Mouse (Mus musculus): ENCODE results near the gene Edn1. TPM values are rescaled to one million over a fixed set of nuclear protein-coding genes. Genes with fewer than 3 reads are reported as not detected.

Gene Edn1
- polyA plus RNA-seq, 2 experiments: 2.4 to 4.0 TPM

DNA sequence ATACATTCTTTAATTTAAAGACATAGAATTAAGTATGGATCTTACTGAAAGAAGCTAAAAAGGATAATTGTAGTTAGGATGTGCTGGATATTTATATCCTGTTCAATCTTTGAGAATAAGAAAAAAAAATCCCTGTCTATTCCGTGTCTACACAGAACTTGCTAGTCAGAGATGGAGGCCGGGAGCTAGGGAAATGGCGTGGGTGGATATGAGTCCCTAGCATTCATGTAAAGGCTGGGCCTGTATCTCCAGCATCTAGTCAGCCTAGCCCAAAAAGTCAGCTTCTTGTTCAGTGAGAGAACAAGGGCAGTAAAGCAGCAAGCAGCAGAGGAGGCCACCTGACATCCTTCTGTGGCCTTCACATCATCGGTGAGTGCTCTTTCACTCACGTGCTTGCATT is 8.7 kb upstream of the Edn1 start:
- H3K4me2 ChIP-seq (replicated peaks; ENCODE audit: low read depth, low read length, severe bottlenecking): no peak overlapping the region
- no peak for TF ChIP-seq POLR2A (IDR thresholded peaks at IDR 0.05; ENCODE audit: borderline replicate concordance, extremely low read depth, insufficient read depth, insufficient read length)
- H3K9ac ChIP-seq (ENCODE audit: low read depth, low read length, severe bottlenecking): no peak overlapping the region
- H3K9me3 ChIP-seq (ENCODE audit: control insufficient read depth, low read length): no peaks in the 10 kb centered on the region
- H3K4me3 ChIP-seq (replicated peaks; ENCODE audit: low read length): no peak overlapping the region
- WGBS: 79% methylated on average over 5 of the region's 5 CpGs
- ATAC-seq (ENCODE audit: low FRiP score, low read depth) (no peak), DNase-seq (ENCODE audit: low spot score) (no peak)
- peaks cover 6% of the 10 kb centered on the region for H3K4me1 ChIP-seq (ENCODE audit: control insufficient read depth, insufficient read depth, low read length)
- H3K27ac ChIP-seq (replicated peaks; ENCODE audit: low read depth, low read length): no peak overlapping the region
- no peaks in the 10 kb centered on the region for H3K36me3 ChIP-seq (ENCODE audit: control insufficient read depth, insufficient read depth, low read length)
- no peaks in the 10 kb centered on the region for H3K27me3 ChIP-seq (ENCODE audit: control insufficient read depth, insufficient read depth, low read length)

DNA sequence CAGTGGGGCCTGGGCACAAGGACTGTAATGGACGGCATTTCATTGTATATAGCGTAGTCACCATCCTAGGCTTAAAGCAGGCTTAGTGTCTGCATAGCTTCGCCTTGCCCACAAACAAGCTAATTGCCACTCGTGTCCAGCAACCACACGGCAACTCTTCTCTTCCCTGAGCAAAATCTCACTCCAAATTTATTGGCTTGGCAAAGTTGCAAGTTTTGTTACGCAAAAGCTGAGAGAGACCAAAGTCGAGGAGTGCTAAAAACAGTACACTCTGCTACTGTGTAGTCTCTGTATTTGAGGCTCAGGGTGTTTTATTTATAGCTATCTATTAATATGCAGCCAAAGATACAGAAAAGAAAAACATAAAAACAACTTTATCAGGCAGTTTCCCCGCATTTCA is 3.0 kb upstream of the Edn1 start:
- H3K4me1 ChIP-seq (ENCODE audit: control insufficient read depth, insufficient read depth, low read length): peaks cover 7% of the 10 kb centered on the region; the same call in 1 of the 2 replicates
- H3K4me3 ChIP-seq (replicated peaks; ENCODE audit: low read length): no peak overlapping the region
- no peaks in the 10 kb centered on the region for H3K36me3 ChIP-seq (ENCODE audit: control insufficient read depth, insufficient read depth, low read length)
- peaks cover 16% of the 10 kb centered on the region for H3K27me3 ChIP-seq (ENCODE audit: control insufficient read depth, insufficient read depth, low read length)
- H3K9ac ChIP-seq (ENCODE audit: low read depth, low read length, severe bottlenecking): no peak overlapping the region
- no peak for ATAC-seq (ENCODE audit: low FRiP score, low read depth)
- no peaks in the 10 kb centered on the region for H3K9me3 ChIP-seq (ENCODE audit: control insufficient read depth, low read length)
- no peak for DNase-seq (ENCODE audit: low spot score)
- H3K4me2 ChIP-seq (replicated peaks; ENCODE audit: low read depth, low read length, severe bottlenecking): no peak overlapping the region
- WGBS: 42% methylated on average over 8 of the region's 8 CpGs
- TF ChIP-seq POLR2A (IDR thresholded peaks at IDR 0.05; ENCODE audit: borderline replicate concordance, extremely low read depth, insufficient read depth, insufficient read length): no peak
- no peak overlapping the region for H3K27ac ChIP-seq (replicated peaks; ENCODE audit: low read depth, low read length)

- TF ChIP-seq POLR2A (IDR thresholded peaks at IDR 0.05; ENCODE audit: borderline replicate concordance, extremely low read depth, insufficient read depth, insufficient read length): no peak
- no peaks in the 10 kb centered on the region for H3K9me3 ChIP-seq (ENCODE audit: control insufficient read depth, low read length)
- no peak overlapping the region for H3K9ac ChIP-seq (ENCODE audit: low read depth, low read length, severe bottlenecking)
- ATAC-seq (ENCODE audit: low FRiP score, low read depth) (no peak), DNase-seq (ENCODE audit: low spot score) (no peak)
- no peak overlapping the region for H3K4me2 ChIP-seq (replicated peaks; ENCODE audit: low read depth, low read length, severe bottlenecking)
- H3K4me1 ChIP-seq (ENCODE audit: control insufficient read depth, insufficient read depth, low read length): peaks cover 7% of the 10 kb centered on the region; the same call in 1 of the 2 replicates
- H3K4me3 ChIP-seq (replicated peaks; ENCODE audit: low read length): no peak overlapping the region
- H3K27me3 ChIP-seq (ENCODE audit: control insufficient read depth, insufficient read depth, low read length): peaks cover 18% of the 10 kb centered on the region
- H3K36me3 ChIP-seq (ENCODE audit: control insufficient read depth, insufficient read depth, low read length): no peaks in the 10 kb centered on the region
- no peak overlapping the region for H3K27ac ChIP-seq (replicated peaks; ENCODE audit: low read depth, low read length)
Observed at GRCm38 (mm10) chr13:42298766-42299165, 2.5 kb upstream of the Edn1 start.

DNA sequence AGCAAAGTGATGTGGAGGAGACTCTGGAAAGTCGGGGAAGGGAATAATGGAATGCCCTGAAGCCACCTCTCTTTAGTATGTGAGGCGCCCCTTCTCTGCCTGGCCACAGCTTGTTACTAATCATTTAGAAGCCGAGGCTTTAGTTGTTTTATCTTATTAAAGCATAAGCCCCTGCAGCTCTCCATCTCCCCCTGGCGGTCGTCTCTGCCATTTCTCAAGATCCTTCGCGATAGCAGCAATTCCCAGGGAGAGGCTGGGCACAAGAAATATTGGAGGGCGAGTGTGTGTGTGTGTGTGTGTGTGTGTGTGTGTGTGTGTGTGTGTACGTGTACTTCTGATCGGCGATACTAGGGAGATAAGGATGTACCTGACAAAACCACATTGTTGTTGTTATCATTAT is 709 bp upstream of the Edn1 start:
- Histone ChIP-seq H3K9me3 (ENCODE audit: control insufficient read depth, low read length) (no peaks in the 10 kb centered on the region), H3K4me2 (replicated peaks; ENCODE audit: low read depth, low read length, severe bottlenecking) (peak overlapping the region; percentile 78), H3K27me3 (ENCODE audit: control insufficient read depth, insufficient read depth, low read length) (peaks cover 18% of the 10 kb centered on the region), H3K4me3 (replicated peaks; ENCODE audit: low read length) (peak overlapping the region; percentile 40), H3K9ac (ENCODE audit: low read depth, low read length, severe bottlenecking) (no peak overlapping the region), H3K4me1 (ENCODE audit: control insufficient read depth, insufficient read depth, low read length) (peaks cover 7% of the 10 kb centered on the region; the same call in 1 of the 2 replicates), H3K27ac (replicated peaks; ENCODE audit: low read depth, low read length) (no peak overlapping the region), H3K36me3 (ENCODE audit: control insufficient read depth, insufficient read depth, low read length) (no peaks in the 10 kb centered on the region)
- WGBS: 5% methylated on average over 11 of the region's 11 CpGs
- no peak for TF ChIP-seq POLR2A (IDR thresholded peaks at IDR 0.05; ENCODE audit: borderline replicate concordance, extremely low read depth, insufficient read depth, insufficient read length)
- ATAC-seq (ENCODE audit: low FRiP score, low read depth) (no peak), DNase-seq (ENCODE audit: low spot score) (peak; percentile 77)

GRCm38 (mm10) chr13:42301961-42302861 is 935 bp downstream of the Edn1 start:
- WGBS: 24% methylated on average over 27 of the region's 27 CpGs
- Histone ChIP-seq H3K9ac (ENCODE audit: low read depth, low read length, severe bottlenecking) (no peak overlapping the region), H3K36me3 (ENCODE audit: control insufficient read depth, insufficient read depth, low read length) (no peaks in the 10 kb centered on the region), H3K4me3 (replicated peaks; ENCODE audit: low read length) (peak overlapping the region; percentile 40), H3K27me3 (ENCODE audit: control insufficient read depth, insufficient read depth, low read length) (peaks cover 18% of the 10 kb centered on the region), H3K27ac (replicated peaks; ENCODE audit: low read depth, low read length) (no peak overlapping the region), H3K4me1 (ENCODE audit: control insufficient read depth, insufficient read depth, low read length) (peaks cover 7% of the 10 kb centered on the region; the same call in 1 of the 2 replicates), H3K4me2 (replicated peaks; ENCODE audit: low read depth, low read length, severe bottlenecking) (peak overlapping the region; percentile 78), H3K9me3 (ENCODE audit: control insufficient read depth, low read length) (no peaks in the 10 kb centered on the region)
- no peak for TF ChIP-seq POLR2A (IDR thresholded peaks at IDR 0.05; ENCODE audit: borderline replicate concordance, extremely low read depth, insufficient read depth, insufficient read length)
- DNase-seq (ENCODE audit: low spot score) (peak; percentile 16), ATAC-seq (ENCODE audit: low FRiP score, low read depth) (no peak)
